Mouse (Mus musculus): ENCODE data around the gene Pnkd. TPM values are rescaled to one million over a fixed set of nuclear protein-coding genes. Genes with fewer than 3 reads are reported as not detected.

The Pnkd gene
- total and polyA plus RNA-seq, 3 experiments = 27.7 to 186 (median 30.5) TPM

DNA sequence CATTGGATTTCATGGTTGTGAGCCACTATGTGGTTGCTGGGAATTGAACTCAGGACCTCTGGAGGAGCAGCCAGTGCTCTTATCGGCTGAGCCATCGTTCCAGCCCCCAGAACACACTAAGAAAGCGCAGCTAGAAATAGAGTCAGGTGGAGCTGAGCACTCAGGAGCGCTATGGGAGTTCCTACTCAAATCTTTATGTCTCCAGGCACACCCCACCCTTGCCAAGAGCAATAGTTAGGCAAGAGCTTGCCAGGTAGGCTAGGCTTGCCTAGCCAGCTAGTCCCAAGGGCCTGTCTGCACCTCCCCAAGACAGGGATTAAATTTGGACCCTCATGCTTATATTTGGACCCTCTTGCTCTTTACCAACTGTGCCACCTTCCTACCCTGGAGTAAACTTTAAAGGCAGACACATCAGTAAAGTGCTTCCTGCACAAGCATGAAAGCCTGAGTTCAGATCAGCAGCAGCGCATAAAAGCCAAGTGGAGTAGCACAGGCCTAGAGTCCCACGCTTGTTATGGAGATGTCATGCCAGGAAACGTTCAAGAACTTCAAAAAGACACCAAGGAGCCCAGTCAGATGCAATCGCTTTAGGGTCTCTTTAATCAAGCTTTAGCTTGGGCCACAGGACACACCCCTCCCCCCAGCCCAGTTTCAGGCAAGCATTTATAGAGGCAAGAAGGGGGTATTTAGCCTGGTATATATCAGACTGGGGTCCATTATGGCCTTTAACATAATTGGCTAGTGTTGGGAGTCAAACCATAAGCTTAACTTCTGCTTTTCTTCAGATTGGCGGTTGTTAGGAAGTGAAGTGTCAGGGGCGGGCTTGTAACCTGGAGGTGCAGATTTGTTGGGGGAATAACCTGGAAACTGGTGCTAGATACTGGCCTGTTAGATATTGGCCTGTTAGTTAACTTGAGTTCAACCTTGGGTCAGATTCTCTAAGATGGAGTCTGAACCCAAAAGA is 23.6 kb downstream of the Pnkd start:
- Histone ChIP-seq H3K9me3 (replicated peaks) (no peaks in the 10 kb centered on the region), H3K27me3 (ENCODE audit: insufficient read depth, low read length) (peaks cover 8% of the 10 kb centered on the region; the same call in 1 of the 2 replicates), H3K4me3 (ENCODE audit: low read depth, low read length) (no peak overlapping the region), H3K4me1 (ENCODE audit: insufficient read depth, low read depth, low read length) (peaks cover 34% of the 10 kb centered on the region), H3K36me3 (replicated peaks) (no peaks in the 10 kb centered on the region)
- ATAC-seq (ENCODE audit: extremely low read depth, insufficient number of reproducible peaks, low FRiP score, poor library complexity, severe bottlenecking) (no peak), DNase-seq (ENCODE audit: low spot score) (no peak)
- no peak for TF ChIP-seq CTCF (IDR thresholded peaks at IDR 0.05; ENCODE audit: low read depth, low read length)
- no peak for TF ChIP-seq POLR2AphosphoS5 (IDR thresholded peaks at IDR 0.05; ENCODE audit: insufficient replicate concordance, low read depth, low read length)
- no peak for TF ChIP-seq GATA2 (IDR thresholded peaks at IDR 0.05; ENCODE audit: borderline replicate concordance, low read depth, low read length)
- TF ChIP-seq GATA1 (IDR thresholded peaks at IDR 0.05; ENCODE audit: borderline replicate concordance, low read length) = no peak
- no peak for TF ChIP-seq TAL1 (conservative IDR thresholded peaks at IDR 0.05; ENCODE audit: low read depth, low read length)

DNA sequence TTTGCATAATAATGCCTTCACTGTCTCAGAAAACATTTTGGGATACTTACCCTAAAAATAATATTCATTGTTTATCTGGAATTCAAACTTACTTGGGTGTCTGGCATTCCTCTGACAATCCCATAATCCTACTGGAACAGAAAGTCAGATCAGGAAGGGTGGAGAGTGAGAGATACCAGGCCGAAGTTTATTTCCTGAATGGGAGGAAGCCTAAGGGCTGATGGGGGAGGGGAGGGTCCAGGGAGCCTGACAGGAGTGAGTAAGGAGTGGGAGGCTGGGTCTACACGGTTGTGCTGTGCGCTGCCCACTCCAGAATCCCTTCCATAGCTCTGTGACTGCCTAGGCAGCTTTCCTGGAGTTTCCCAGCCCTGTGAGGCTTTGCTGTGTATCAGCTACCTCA is 25.0 kb downstream of the Pnkd start:
- ATAC-seq (ENCODE audit: extremely low read depth, insufficient number of reproducible peaks, low FRiP score, poor library complexity, severe bottlenecking) (no peak), DNase-seq (ENCODE audit: low spot score) (no peak)
- Histone ChIP-seq H3K27me3 (ENCODE audit: insufficient read depth, low read length) (peaks cover 9% of the 10 kb centered on the region), H3K36me3 (replicated peaks) (no peaks in the 10 kb centered on the region), H3K4me3 (ENCODE audit: low read depth, low read length) (no peak overlapping the region), H3K4me1 (ENCODE audit: insufficient read depth, low read depth, low read length) (peaks cover 27% of the 10 kb centered on the region), H3K9me3 (replicated peaks) (no peaks in the 10 kb centered on the region)
- TF ChIP-seq GATA1 (IDR thresholded peaks at IDR 0.05; ENCODE audit: borderline replicate concordance, low read length) = no peak
- TF ChIP-seq POLR2AphosphoS5 (IDR thresholded peaks at IDR 0.05; ENCODE audit: insufficient replicate concordance, low read depth, low read length) = no peak
- no peak for TF ChIP-seq GATA2 (IDR thresholded peaks at IDR 0.05; ENCODE audit: borderline replicate concordance, low read depth, low read length)
- TF ChIP-seq CTCF (IDR thresholded peaks at IDR 0.05; ENCODE audit: low read depth, low read length) = no peak
- TF ChIP-seq TAL1 (conservative IDR thresholded peaks at IDR 0.05; ENCODE audit: low read depth, low read length) = no peak

DNA sequence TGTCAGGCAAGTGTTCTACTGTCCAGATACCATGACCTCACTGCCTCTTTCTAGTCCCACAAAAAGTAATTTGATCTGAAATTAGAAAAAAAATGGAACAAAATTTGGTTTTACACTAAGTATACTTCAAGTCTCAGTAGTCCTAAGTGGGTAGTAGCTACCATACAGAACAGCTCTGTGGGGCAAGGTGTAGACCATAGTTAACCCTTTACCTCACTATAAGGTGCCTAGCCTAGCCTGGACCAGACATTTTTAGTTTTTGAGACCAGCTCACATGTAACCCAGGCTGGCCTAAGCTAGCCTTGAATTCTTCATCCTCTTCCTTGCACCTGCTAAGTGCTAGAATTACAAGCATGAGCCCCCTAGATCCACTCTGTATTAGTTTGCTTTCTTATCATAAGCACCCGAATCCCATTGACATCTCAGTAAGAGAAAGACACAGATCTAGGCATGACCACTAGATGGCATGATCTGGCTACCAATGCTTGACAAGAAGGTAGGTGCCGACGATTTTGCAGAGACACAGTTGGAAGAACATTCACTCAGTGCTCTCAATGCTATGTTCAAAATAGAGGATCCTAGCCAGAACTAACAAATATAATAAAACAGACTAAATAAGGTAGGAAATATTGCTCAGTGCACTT is 28.4 kb downstream of the Pnkd start:
- H3K4me3 ChIP-seq (ENCODE audit: low read depth, low read length) = no peak overlapping the region
- no peak for TF ChIP-seq POLR2AphosphoS5 (IDR thresholded peaks at IDR 0.05; ENCODE audit: insufficient replicate concordance, low read depth, low read length)
- TF ChIP-seq CTCF (IDR thresholded peaks at IDR 0.05; ENCODE audit: low read depth, low read length) = peak; percentile 88
- H3K27me3 ChIP-seq (ENCODE audit: insufficient read depth, low read length) = peaks cover 20% of the 10 kb centered on the region
- H3K4me1 ChIP-seq (ENCODE audit: insufficient read depth, low read depth, low read length) = peaks cover 18% of the 10 kb centered on the region
- peak; percentile 47 for ATAC-seq (ENCODE audit: extremely low read depth, insufficient number of reproducible peaks, low FRiP score, poor library complexity, severe bottlenecking)
- DNase-seq (ENCODE audit: low spot score) = peak; percentile 52
- no peaks in the 10 kb centered on the region for H3K9me3 ChIP-seq (replicated peaks)
- H3K36me3 ChIP-seq (replicated peaks) = no peaks in the 10 kb centered on the region

DNA sequence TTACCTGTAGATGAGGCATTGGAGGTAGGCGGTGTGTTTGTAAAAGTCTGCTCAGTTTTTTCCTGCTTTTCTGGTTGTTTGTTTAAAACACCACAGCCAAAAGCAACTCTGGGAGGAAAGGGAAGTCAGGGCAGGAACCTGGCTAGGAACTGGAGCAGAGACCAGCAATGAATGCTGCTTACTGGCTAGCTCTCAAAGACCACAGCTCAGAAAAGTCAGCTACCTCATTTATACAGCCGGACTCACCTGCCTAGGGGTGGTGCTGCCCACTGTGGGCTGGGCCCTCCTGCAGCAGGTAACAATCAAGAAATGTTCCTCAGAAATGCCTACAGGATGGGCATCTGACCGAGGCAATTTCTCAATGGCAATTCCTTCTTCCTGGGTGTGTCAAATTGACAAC is 30.1 kb downstream of the Pnkd start:
- no peak for DNase-seq (ENCODE audit: low spot score)
- peaks cover 11% of the 10 kb centered on the region for H3K4me1 ChIP-seq (ENCODE audit: insufficient read depth, low read depth, low read length)

DNA sequence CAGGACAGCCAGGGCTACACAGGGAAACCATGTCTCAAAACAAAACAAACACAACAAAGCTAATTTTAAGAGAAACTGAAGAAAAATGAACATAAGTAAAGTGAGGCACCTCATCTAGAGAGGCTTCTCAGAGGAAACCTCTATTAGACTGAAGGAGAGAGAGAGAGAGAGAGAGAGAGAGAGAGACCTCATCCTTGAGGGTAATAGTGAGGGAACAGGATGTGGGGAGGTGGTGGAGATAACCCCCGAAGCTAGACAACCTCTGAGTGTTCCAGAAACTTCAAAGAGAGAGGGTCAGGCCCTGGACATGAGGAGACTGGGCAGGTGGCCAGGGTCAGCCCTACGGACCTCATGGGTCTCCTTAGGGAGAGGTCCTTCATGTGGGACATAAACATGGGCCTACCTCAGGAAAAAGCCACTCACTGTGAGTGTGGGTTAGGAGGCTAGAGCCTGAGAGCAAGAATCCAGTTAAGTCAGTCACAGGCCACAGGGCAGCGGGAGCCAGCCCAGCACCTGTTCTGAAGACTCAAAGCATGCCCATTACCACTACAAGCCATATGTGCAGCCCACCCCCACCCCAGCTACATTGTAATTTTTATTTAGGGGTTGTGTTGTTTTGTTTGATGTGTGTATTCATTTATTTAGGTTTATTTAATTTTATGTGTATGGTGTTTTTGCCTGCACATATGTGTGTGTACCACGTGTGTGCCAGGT is 31.5 kb downstream of the Pnkd start:
- Histone ChIP-seq H3K9me3 (replicated peaks) (no peaks in the 10 kb centered on the region), H3K27me3 (ENCODE audit: insufficient read depth, low read length) (peaks cover 27% of the 10 kb centered on the region), H3K4me1 (ENCODE audit: insufficient read depth, low read depth, low read length) (peaks cover 9% of the 10 kb centered on the region), H3K36me3 (replicated peaks) (no peaks in the 10 kb centered on the region), H3K4me3 (ENCODE audit: low read depth, low read length) (no peak overlapping the region)
- TF ChIP-seq GATA1 (IDR thresholded peaks at IDR 0.05; ENCODE audit: borderline replicate concordance, low read length) = no peak
- TF ChIP-seq TAL1 (conservative IDR thresholded peaks at IDR 0.05; ENCODE audit: low read depth, low read length) = no peak
- DNase-seq (ENCODE audit: low spot score) (no peak), ATAC-seq (ENCODE audit: extremely low read depth, insufficient number of reproducible peaks, low FRiP score, poor library complexity, severe bottlenecking) (no peak)

More for the DNA sequence above, 30.1 kb downstream of the Pnkd start:
- Histone ChIP-seq H3K36me3 (replicated peaks) (no peaks in the 10 kb centered on the region), H3K9me3 (replicated peaks) (no peaks in the 10 kb centered on the region), H3K4me3 (ENCODE audit: low read depth, low read length) (no peak overlapping the region), H3K27me3 (ENCODE audit: insufficient read depth, low read length) (peaks cover 25% of the 10 kb centered on the region)
- no peak for ATAC-seq (ENCODE audit: extremely low read depth, insufficient number of reproducible peaks, low FRiP score, poor library complexity, severe bottlenecking)
- no peak for TF ChIP-seq TAL1 (conservative IDR thresholded peaks at IDR 0.05; ENCODE audit: low read depth, low read length)
- no peak for TF ChIP-seq GATA1 (IDR thresholded peaks at IDR 0.05; ENCODE audit: borderline replicate concordance, low read length)
- no peak for TF ChIP-seq CTCF (IDR thresholded peaks at IDR 0.05; ENCODE audit: low read depth, low read length)
- TF ChIP-seq GATA2 (IDR thresholded peaks at IDR 0.05; ENCODE audit: borderline replicate concordance, low read depth, low read length) = no peak
- no peak for TF ChIP-seq POLR2AphosphoS5 (IDR thresholded peaks at IDR 0.05; ENCODE audit: insufficient replicate concordance, low read depth, low read length)

DNA sequence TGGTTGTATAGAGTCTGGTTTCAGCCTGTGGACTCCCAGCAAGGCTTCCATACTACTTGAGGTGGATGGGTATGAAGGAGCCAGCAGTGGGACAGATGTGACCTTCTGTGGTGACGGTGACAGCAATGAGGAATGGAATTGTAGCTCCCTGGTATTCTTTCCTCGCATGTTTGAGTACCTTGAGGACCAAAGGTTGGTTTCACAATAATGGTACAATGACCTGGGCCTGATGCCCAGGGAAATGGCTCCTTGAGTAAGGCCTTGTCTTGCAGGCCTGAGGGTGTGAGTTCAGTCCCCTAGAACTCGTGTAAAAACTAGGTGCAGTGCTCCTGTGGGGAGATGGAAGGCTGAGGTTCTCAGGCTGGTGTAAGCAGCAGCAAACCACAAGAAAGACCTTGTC is 34.0 kb downstream of the Pnkd start:
- Histone ChIP-seq H3K9me3 (replicated peaks) (no peaks in the 10 kb centered on the region), H3K4me3 (ENCODE audit: low read depth, low read length) (no peak overlapping the region), H3K4me1 (ENCODE audit: insufficient read depth, low read depth, low read length) (peaks cover 2% of the 10 kb centered on the region), H3K27me3 (ENCODE audit: insufficient read depth, low read length) (peaks cover 33% of the 10 kb centered on the region), H3K36me3 (replicated peaks) (no peaks in the 10 kb centered on the region)
- no peak for DNase-seq (ENCODE audit: low spot score)
- ATAC-seq (ENCODE audit: extremely low read depth, insufficient number of reproducible peaks, low FRiP score, poor library complexity, severe bottlenecking) = no peak
- TF ChIP-seq GATA2 (IDR thresholded peaks at IDR 0.05; ENCODE audit: borderline replicate concordance, low read depth, low read length) = no peak
- no peak for TF ChIP-seq CTCF (IDR thresholded peaks at IDR 0.05; ENCODE audit: low read depth, low read length)
- TF ChIP-seq TAL1 (conservative IDR thresholded peaks at IDR 0.05; ENCODE audit: low read depth, low read length) = no peak
- no peak for TF ChIP-seq GATA1 (IDR thresholded peaks at IDR 0.05; ENCODE audit: borderline replicate concordance, low read length)
- no peak for TF ChIP-seq POLR2AphosphoS5 (IDR thresholded peaks at IDR 0.05; ENCODE audit: insufficient replicate concordance, low read depth, low read length)

Measured in G1E (cell line).